Mouse (Mus musculus): Measurements from ENCODE around the gene Tysnd1. TPM values are rescaled to one million over a fixed set of nuclear protein-coding genes. Genes with fewer than 3 reads are reported as not detected.

The Tysnd1 gene
- polyA plus RNA-seq, 1 experiment from 2014 or later: 33.1 TPM

DNA sequence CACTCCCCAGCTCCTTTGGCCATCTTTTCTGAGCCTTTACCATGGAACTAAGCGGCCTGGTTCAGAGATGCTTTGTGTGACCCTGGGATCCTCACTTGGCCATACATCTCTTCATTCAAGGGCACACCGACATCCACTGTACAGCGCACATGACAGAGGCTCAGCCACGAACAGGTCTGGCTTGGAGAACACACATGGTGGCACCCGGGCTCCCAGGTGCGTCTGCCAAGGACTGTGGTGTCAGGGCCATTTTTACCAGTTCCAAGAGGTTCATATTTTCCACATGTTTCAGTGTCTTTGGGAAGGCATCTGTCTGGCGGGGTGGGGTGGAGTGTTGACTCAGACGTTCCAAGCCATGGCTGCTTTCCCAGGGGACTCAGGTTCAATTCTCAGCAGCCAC is 47.0 kb downstream of the Tysnd1 start:
- no peak for ATAC-seq (ENCODE audit: insufficient number of reproducible peaks, low FRiP score, low TSS enrichment, low read depth)
- no peak overlapping the region for H3K4me2 ChIP-seq
- H3K4me1 ChIP-seq: no peaks in the 10 kb centered on the region
- 94% methylated on average over 8 of the region's 8 CpGs for WGBS
- no peak overlapping the region for H3K4me3 ChIP-seq
- no peaks in the 10 kb centered on the region for H3K9me3 ChIP-seq
- no peak overlapping the region for H3K27ac ChIP-seq
- H3K36me3 ChIP-seq: peaks cover 92% of the 10 kb centered on the region
- no peaks in the 10 kb centered on the region for H3K27me3 ChIP-seq
- H3K9ac ChIP-seq: no peak overlapping the region

DNA sequence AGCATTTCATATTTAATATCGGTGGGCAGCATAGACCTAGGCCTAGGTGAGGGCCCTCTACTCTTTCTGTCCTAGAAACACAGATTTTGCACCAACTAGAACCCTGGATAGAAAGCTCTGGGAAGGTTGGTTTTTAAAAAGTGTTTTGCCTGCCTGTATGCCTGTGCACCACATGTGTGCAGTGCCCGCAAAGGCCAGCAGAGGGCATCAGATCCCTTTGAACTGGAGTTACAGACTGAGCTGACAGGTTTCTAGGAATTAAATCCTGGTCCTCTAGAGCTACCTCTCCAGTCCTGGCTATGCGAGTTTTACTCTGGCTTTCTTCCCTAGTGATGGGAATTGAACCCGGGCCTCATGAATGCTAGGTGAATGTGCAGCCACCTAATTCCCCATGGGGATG is 49.8 kb downstream of the Tysnd1 start:
- Histone ChIP-seq H3K36me3 (peaks cover 95% of the 10 kb centered on the region), H3K4me2 (no peak overlapping the region), H3K4me1 (no peaks in the 10 kb centered on the region), H3K4me3 (no peak overlapping the region), H3K9me3 (no peaks in the 10 kb centered on the region), H3K27ac (no peak overlapping the region), H3K27me3 (no peaks in the 10 kb centered on the region), H3K9ac (no peak overlapping the region)
- WGBS: 88% methylated on average over 4 of the region's 4 CpGs
- ATAC-seq (ENCODE audit: insufficient number of reproducible peaks, low FRiP score, low TSS enrichment, low read depth): no peak

- H3K9me3 ChIP-seq: no peaks in the 10 kb centered on the region
- H3K4me3 ChIP-seq: no peak overlapping the region
- no peak overlapping the region for H3K4me2 ChIP-seq
- no peak overlapping the region for H3K9ac ChIP-seq
- no peaks in the 10 kb centered on the region for H3K27me3 ChIP-seq
- no peaks in the 10 kb centered on the region for H3K4me1 ChIP-seq
- H3K27ac ChIP-seq: no peak overlapping the region
- 89% methylated on average over 13 of the region's 13 CpGs for WGBS
- peaks cover 95% of the 10 kb centered on the region for H3K36me3 ChIP-seq
- ATAC-seq (ENCODE audit: insufficient number of reproducible peaks, low FRiP score, low TSS enrichment, low read depth): no peak
Observed at GRCm38 (mm10) chr10:61747302-61747701, 52.0 kb downstream of the Tysnd1 start.

- H3K4me2 ChIP-seq: no peak overlapping the region
- no peak for ATAC-seq (ENCODE audit: insufficient number of reproducible peaks, low FRiP score, low TSS enrichment, low read depth)
- no peaks in the 10 kb centered on the region for H3K27me3 ChIP-seq
- H3K27ac ChIP-seq: no peak overlapping the region
- WGBS: 90% methylated on average over 9 of the region's 9 CpGs
- H3K9me3 ChIP-seq: no peaks in the 10 kb centered on the region
- peaks cover 92% of the 10 kb centered on the region for H3K36me3 ChIP-seq
- H3K9ac ChIP-seq: no peak overlapping the region
- H3K4me3 ChIP-seq: no peak overlapping the region
- H3K4me1 ChIP-seq: no peaks in the 10 kb centered on the region
Observed at GRCm38 (mm10) chr10:61750014-61750413, 54.7 kb downstream of the Tysnd1 start.

GRCm38 (mm10) chr10:61751534-61752219 is 56.4 kb downstream of the Tysnd1 start:
- Histone ChIP-seq H3K27me3 (no peaks in the 10 kb centered on the region), H3K36me3 (peaks cover 86% of the 10 kb centered on the region), H3K9me3 (no peaks in the 10 kb centered on the region), H3K4me2 (no peak overlapping the region), H3K4me3 (no peak overlapping the region), H3K4me1 (no peaks in the 10 kb centered on the region), H3K9ac (no peak overlapping the region), H3K27ac (no peak overlapping the region)
- 84% methylated on average over 20 of the region's 20 CpGs for WGBS
- no peak for ATAC-seq (ENCODE audit: insufficient number of reproducible peaks, low FRiP score, low TSS enrichment, low read depth)

Other genes with a start within 250 kb of the Tysnd1 start
- gene Eif4ebp2, start 242.9 kb upstream of the Tysnd1 start, polyA plus RNA-seq (2015; fragmentation: Nextera tagmentation; extraction: Ambion mirVana): 64.5 and 68.5 TPM in 2 replicates
- 8.5 and 10.2 TPM in 2 replicates for gene Lrrc20, start 219.7 kb upstream of the Tysnd1 start, polyA plus RNA-seq (2015; fragmentation: Nextera tagmentation; extraction: Ambion mirVana)
- 0.12 TPM in 2 replicates for gene Npffr1, start 100.0 kb upstream of the Tysnd1 start, polyA plus RNA-seq (2015; fragmentation: Nextera tagmentation; extraction: Ambion mirVana)
- gene Ppa1, start 47.0 kb upstream of the Tysnd1 start, polyA plus RNA-seq (2015; fragmentation: Nextera tagmentation; extraction: Ambion mirVana): 171 and 176 TPM in 2 replicates
- gene Sar1a, start 15.2 kb upstream of the Tysnd1 start, polyA plus RNA-seq (2015; fragmentation: Nextera tagmentation; extraction: Ambion mirVana): 323 and 343 TPM in 2 replicates
- 12.5 and 14.9 TPM in 2 replicates for gene Aifm2, start 19.7 kb downstream of the Tysnd1 start, polyA plus RNA-seq (2015; fragmentation: Nextera tagmentation; extraction: Ambion mirVana)
- gene H2afy2, start 88.6 kb downstream of the Tysnd1 start, polyA plus RNA-seq (2015; fragmentation: Nextera tagmentation; extraction: Ambion mirVana): 127 and 144 TPM in 2 replicates

Measured in limb, embryonic 15.5 days (tissue).